Mouse (Mus musculus) spleen, postnatal 4 days (tissue): ENCODE results near the gene Mdm2.

Experiments used
- DNase-seq, 2 experiments: peaks; one replicate each; pipeline ENCODE4 v3.0.0; 2022; ENCODE audit warnings: low spot score in 2 of 2

Mdm2 gene

DNA sequence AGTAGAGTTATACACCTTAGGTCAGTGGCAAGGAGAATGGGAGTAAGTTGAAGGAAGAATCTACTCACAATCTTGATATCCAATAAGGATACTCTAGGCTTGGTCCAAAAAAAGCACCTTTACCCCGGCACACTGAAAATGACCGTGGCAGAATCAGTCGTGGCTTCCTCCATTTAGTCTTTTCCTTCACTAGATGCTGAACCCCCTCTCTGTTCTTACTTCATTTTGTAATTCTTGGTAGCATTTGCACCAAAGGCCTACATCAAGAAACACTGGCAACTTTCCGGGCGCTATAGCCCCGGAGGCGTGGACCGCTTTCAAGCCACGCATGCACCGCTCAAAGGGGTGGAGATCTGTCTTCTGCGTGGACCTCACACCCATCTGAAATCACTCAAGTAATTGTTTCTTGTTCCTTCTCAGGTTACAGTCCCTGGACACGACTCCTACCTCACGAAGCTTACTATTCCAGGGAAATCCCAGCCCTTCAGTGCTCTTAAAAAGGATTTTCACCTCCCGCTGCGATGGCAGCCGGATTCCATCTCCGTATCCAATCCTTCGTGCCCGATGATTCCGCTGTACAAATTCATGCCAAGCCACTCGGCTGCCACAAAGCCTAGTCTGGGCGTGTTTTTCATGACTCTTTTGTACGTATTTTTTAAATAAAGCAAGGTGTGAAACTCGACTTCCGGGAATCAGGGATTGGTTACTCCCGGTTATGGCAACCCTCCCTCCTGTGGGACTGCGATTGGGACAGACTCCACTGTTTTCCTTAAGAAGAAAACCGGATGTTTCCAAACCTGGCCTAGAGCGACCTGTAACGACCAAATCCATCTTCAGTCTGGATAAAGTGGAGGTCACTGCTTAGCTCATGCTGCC lies 27.5 kb downstream of the Mdm2 start:
- DNase-seq = no peak

DNA sequence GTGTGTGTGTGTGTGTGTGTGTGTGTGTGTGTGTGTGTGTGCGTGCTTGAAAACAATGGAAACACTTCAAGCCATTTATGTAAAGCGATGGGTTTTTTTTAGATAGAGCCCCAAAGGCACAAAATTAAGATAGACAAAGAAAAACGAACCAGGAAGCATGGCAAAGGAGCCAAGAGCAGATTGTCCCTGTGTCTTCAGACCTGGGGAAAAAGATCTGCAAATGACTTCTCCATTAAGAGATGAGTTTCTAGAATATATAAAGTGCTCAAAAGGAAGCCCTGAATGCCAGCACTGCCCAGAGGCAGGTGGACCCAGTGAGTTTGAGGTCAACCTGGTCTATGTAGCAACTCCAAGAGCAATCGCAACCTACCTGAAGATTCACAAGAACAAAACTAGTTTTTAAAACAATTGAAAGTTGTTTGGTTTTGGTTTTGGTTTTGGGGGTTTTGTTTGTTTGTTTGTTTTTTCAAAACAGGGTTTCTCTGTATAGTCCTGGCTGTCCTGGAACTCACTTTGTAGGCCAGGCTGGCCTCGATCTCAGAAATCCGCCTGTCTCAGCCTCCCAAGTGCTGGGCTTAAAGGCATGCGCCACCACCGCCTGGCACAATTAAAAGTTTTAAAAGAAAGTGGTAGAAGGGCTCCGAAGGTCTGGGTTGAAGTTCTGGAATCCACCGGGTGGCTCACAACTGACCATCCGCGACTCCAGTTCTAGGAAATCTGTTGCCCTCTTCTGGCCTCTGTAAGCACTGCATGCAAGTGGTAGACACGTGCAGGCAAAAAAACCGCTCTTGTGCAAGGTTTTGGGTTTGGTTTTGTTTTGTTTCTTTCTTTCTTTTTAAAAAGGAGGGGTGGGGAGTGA lies 28.3 kb downstream of the Mdm2 start:
- DNase-seq = peak; percentile 28 to 67

DNA sequence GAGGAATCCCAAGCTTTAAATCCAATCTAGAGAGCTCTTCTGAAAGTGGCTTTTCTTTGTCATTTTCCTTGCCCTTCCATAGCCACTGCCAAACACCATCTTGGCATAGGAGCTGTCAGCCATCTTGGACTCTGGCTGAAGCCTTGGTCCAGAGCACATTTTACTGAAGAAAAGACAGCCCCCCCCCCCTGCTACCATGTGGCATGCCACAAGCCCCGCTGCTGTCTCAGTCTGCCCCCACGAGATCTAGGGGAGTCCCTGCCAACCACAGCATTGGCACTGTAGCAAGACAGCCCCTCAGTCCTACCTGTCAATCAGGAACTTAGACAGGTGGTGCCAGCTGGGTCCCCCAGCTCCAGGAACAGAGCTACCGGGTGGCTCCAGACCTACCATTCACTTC lies 29.0 kb downstream of the Mdm2 start:
- DNase-seq = no peak

DNA sequence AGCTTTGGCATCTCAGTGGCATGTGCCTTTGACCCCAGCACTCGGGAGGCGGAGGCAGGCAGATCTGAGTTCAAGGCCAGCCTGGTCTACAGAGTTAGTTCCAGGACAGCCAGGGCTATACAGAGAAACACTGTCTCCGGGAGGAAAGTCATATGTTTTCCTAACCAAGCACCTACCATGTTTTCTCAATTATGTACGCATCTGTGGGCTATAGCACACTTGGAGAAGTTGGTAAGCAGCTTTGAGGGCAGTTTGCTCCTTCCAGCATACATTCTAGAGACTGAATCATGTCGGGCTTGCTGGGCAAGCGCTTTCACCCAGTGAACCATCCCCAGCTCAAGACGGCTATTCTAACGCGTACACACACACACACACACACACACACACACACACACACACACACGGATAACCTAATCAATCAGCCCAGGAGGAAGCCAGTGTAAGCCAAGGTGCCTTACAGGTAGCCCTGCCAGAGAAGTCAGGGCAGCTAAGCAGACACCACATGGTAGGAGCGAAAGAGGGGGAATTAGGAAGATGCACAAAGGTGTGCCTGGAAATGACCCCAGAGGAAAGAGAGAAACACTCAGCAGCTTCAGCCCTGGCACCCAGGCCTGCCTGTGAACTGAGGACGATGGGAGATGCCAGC lies 29.6 kb downstream of the Mdm2 start:
- DNase-seq = no peak

DNA sequence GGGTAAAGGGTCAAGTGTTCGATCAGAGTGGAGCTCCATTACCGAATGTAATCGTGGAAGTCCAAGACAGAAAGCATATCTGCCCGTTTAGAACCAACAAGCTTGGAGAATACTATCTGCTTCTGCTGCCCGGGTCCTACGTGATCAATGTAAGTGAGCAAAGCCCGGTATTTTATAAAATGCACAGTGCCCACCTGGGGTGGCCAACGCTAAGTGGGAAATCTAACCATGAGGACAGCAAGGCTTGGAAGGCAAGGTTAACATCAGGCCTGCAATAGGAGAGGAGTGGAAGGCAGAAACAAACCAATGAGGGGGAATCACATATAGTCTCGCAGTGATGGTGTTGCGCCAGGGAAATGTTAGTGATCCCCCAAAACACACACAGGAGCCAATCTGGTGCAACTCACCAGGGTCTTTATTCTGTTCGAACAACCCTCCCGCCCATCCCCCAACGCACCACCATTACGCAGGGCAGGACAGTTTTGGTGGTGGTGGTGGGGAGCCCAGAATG lies 30.5 kb downstream of the Mdm2 start:
- DNase-seq = no peak

DNA sequence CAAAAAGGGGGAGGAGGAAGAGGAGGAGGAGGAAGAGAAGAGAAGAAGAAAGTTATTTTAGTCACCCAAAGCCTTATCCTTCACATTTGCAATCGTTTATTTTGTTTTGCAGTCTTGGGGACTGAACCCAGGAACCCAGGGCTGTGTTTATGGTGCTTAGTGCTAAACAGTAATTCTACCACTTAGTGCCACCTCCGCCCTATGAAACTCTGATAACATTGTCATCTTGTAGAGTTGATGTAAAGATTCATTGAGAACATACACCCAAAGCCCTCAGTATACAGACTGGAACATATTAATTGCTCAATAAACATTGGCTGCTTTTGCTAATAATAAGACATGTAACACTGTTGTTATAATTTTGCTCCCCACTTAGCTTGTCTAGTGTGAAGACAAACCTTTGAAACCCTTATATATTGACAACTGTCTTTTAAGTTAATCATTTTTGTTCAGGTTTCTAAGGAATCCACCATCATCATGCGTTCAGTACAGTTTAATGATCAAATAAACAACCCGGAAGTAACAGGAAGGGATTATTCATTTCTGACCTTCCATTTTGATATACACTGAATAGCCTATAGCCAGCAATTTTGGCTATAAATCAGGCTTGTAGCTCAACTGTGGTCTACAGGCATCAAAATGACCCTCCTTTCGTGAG lies 31.4 kb downstream of the Mdm2 start:
- no peak for DNase-seq

DNA sequence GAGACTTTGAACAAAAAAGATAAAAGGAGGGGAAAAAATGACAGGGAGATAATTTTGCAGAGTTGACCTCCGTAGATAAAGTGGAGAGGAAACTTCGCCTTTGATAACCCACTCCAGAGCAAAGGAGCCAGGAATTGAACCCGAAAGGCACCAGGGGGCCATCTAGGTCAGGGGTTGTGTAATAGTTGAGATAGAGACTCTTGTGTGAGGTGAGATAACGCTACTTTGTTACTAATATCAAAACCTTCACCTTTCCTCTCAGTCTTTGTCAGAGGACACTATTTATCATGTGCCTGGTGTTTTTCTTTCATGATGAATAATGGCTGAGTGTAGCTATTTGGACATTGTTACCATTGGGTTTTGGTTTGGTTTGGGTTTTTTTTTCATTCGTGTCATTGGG lies 32.2 kb downstream of the Mdm2 start:
- DNase-seq = no peak

DNA sequence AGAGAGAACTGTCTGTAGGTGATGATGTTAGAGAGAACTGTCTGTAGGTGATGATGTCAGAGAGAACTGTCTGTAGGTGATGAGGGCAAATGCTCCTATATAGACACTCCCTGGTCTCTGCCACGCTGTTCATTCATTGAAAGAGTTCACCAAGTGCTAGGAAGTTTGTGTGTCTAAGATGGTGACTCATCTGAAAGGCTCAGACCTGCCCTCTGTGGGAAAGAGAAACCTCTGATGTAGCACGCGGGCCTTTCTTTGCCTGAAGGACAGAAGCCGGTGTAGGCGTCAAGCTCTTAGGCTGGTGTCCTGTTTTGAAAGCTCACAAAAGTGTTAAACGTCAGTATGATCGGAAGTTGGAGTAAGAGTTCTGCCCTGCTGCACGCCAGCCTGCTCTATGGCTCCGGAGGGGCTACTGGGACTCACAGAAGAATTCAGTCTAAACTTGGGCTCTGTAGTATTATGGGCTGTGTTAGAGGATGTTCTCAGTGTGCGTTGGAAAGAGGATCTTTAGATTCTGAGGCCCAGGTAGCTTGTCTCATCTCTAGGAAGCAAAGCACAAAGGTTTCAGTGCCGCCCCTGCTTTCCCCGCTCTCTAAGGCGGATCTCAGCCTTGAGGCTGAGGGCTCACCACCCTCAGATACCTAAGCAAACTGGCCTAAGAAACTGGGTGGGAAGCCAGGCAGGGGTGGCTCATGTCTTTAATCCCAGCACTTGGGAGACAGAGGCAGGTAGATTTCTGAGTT lies 32.9 kb downstream of the Mdm2 start:
- no peak for DNase-seq

DNA sequence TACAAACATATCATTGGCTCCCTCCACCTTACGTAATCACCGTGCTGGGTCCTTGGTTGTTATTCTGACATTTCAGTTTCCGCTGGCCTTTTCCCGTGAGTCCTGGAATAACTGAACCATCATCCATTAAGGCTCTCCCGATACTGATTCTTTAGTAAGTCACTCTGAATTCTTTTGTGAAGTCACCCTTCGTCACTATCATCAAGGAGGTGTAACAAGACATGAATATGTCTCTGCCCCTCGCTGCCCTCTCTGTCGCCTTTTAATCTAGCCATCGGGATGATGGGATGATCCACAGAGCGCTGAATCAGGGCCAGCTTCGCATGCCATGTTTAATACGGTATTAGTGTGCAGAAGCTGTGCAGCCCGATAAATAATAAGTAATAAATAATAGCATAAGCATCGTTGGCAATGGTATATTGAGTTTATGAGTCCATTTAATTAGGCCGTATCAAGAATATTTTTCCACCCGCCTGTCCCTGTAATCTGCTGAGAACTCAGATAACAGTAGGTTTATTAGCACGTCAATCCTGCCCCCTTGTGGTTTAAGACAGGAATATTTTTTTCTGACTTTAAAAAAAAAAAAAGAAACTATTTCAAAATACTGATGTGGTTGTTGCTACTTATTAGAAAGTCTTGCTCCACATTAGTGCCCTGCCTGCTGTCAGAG lies 33.8 kb downstream of the Mdm2 start:
- no peak for DNase-seq

DNA sequence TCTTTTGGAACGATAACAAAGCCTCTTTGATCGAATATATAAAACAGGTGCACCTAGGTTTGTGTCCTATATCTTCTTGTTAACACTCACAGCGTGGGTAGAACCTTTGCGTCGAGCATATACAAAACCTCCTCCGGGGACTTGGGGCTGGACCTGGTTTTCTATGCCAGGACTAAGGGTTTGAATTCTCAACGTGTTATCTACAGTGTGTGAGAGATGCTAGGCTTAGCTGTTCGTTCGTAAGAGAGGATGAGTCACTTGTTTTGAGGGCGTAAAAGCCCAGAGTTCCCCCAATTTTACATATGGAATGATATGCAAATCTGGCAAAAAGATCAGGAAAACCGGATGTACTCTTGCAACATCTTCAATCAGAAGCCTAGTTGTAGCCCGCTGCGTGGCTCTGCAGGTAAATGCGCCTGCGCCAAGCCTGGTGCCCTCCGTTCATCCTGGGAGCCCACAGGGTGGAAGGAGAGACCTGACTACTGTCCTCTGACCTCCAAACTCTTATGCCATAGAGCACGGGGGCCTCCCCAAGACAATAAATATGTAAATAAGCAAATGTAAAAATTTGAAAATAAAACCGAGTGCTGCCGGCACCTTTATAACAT lies 34.4 kb downstream of the Mdm2 start:
- no peak for DNase-seq

DNA sequence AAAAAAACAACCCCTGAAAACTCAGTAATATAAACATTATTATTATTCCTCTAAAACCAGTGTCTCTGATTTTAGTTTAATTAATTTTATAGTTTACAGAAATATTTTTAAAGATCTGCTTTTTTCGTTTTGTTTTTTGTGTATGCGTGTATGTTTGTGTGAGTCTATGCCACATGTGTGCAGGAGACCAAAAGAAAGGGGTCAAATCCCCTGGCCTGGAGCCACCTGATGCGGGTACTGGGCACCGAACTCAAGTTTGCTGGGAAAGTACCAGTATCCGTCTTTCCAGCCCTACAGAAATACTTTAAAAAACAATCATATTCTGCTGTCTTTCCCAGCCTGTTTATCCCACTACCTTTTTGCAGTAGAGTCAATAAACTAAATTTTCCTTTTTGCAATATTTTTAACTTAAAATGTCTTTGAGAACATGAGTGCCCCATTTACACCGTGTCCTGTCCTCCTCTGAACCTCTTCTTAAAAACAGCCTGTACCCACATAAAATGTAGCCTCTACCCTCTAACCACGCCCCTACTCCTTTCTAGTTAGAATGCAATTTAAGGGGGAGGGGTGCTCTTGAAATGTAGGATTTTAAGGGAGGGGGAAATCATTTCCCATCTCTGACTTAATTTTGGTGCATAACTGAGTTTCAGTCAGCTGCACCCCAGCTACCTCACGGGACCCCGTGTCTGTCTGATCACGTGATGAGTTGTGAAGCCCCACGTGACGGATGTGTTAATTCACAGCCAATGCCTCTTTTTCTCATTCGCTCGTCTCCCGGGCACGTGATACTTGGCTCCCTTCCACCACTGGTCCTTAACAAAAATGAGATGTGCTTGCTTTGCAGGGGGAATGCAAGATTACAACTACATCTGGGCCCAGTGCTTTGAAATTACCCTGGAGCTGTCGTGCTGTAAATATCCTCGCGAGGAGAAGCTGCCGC lies 35.2 kb downstream of the Mdm2 start:
- DNase-seq = peak in 1 of 2 experiments; percentile 24

DNA sequence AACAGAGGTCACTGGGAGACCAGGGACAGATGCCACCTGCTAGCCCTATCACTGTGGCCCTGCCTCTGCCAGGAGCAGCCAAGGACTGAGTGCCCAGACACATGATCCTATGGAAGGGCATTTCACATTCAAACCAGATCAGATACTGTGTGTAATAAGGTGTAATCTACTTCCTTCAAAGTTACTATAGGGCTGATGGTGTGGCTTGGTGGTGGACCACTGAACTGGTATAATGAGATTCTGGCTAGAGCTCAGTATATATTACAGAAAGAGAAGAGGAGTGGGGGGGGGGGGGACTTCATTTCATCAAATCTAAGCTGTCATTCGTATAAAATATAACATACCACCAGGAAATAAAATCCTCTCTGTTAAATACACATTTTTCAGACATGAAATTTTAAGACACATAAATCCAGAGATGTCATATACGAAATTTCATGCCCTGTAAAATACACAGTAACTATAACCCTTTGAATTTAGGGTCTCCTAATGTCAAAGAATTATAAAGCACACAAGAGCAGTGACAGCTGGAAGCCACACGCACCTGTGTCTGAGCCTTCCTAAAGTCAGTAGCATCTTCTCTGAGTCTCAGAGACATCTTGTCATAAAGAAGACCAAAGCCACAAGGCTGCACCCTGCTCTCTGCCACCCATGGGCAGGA lies 36.1 kb downstream of the Mdm2 start:
- no peak for DNase-seq

DNA sequence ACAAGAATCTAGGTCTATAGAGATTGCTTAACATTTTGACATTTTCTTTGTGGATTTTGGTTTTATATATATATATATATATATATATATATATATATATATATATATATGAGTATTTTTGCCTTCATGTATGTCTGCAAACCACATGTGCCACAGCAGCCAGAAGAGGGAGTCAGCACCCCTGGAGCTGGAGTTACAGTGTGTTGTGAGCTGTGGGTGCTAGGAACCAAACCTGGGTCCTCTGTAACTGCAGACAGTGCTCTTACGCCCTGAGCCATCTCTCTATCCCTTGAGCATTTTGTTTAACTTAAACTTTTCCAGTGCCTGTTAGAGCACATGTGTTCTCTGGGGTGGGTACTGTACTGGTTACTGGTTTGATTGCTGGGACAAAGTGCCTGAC lies 36.6 kb downstream of the Mdm2 start:
- DNase-seq = no peak

DNA sequence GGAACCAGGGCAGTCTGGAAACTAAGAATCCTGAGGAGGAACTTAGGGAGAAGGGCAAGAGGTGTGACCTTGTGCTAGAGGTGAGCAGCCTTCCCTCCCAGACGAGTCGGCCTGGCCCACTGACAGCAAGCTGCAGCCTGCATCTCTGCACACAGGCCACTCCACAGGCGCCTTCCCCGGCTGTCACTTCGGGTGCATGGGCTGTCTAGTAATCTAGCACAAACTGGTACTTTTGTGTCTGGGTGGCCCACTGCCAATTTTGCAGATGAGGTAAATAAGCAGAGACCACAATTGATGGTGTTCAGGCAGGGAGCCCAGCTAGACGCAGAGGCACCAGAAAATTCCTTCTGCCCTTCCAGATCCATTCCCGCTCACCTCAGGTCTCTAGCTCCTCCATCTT lies 37.9 kb downstream of the Mdm2 start:
- no peak for DNase-seq

DNA sequence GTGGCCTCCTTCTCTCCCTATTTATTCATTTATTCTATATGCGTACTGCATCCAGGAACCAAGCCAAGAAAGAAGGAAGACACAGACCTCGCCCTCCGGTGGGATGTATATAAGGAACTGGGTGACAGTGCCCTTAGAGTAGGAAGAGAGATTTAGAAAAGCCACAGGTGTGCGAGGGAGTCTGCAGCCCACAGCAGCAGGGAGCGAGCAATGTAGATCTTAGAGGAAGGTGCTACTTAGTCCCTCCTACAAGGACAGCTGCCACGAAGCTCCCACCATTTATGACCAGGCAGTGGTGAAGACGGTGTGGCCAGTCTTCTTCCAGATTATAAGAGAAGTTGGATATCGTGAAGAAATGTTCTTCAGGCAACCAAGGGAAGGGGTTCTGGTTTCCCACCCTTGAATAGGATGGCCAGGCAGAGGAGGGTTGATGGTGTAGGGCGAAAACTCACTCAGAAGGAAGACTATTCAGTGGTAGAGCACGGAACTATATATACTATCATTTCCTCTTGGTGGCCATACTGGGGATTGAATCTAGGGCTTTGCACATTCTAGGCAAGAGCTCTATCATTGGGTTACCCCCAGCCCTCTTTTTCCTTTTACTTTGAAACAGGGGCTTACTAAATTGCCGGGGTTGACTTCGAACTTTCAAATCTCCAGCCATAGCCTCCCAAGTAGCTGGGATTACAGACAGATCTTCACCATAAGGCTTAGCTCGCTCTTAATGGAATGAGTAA lies 38.5 kb downstream of the Mdm2 start:
- no peak for DNase-seq

DNA sequence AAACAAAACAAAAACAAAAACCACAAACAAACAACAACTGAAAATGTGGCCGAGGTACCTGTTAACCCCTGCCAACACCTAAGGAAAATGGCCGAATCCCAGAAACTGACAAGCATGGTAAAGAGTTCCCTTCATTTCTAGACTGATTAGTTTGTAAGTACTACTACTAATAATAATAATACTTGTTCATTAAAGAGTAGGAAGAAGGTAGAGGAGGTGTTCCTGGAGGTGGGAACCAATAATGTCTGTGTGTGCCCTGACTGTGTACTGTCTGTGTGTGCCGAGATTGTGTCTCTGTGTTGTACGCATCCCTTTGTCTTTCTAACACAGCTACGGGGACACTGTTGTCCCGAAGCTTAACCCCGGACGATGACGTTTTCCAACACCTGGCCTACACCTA lies 39.3 kb downstream of the Mdm2 start:
- DNase-seq = no peak

DNA sequence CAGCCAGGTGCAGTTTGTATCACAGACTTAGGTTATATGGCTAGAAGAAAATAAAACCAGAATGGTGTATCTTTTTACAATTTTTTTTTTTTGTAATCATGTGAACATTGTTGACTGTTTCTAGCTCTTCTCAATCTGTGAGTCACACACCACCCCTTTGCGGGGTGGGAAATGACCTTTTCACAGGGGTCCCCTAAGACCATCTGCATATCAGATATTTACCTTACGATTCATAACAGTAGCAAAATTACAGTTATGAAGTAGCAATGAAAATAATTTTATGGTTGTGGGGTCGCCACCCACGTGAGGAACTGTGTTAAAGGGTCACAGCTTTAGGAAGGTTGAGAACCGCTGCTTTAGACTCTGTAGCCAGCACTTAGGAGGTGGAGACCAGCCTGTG lies 39.8 kb downstream of the Mdm2 start:
- DNase-seq = no peak

DNA sequence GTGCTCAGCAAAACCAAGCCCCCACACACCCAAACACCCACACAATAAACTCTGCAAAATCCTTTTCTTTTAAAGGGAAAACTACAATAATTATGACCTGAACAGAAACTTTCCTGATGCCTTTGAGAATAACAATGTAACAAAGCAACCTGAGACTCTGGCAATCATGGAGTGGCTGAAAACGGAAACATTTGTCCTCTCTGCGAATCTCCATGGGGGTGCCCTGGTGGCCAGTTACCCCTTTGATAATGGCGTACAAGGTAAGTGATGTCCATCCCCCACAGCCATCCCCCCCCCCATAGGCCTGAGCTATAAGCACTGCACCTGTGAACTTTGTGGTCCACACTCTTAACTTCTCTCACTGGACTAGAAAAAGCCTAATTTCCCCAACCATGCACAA lies 40.5 kb downstream of the Mdm2 start:
- no peak for DNase-seq
